Mouse (Mus musculus) liver, postnatal 0 days (tissue): Measurements from ENCODE around the gene Gng12.
A peak's percentile ranks its signal among the peaks of the same experiment; 100 is the strongest.

Source experiments
- CTCF ChIP-seq: sonication (generic); IDR thresholded peaks from 2 replicates; pipeline ENCODE4 v1.5.1; 2016; ENCODE audit warnings: antibody characterized with exemption, low read depth
- EP300 ChIP-seq: IDR thresholded peaks from 2 replicates; pipeline ENCODE4 v1.6.1; 2016; ENCODE audit warnings: antibody characterized with exemption, low read depth, mild to moderate bottlenecking

- TF ChIP-seq CTCF (no peak), EP300 (peak; percentile 45; the same call in 1 of the 2 replicates)
Observed at GRCm38 (mm10) chr6:66979197-66979596, 83.0 kb downstream of the Gng12 start.
